In genomic region chrX:20066636-20067035, GRCm38 (mm10) we compare ENCODE assay signal across 15 mouse cellular contexts. TPM values are rescaled to one million over a fixed set of nuclear protein-coding genes. Genes with fewer than 3 reads are reported as not detected.
DNase-seq lines count a peak whose midpoint lies in the region; ATAC-seq and TF ChIP-seq lines count a peak whose summit lies in the region.
"Had no signal": no experiment of that assay in that cellular context is flagged by ENCODE, and none has a peak within 500 bp of the region (broad histone marks: within the 10 kb centered on the region; RNA-seq: fewer than 3 reads in every experiment).

No protein-coding gene starts in this region.

- no peak for TF ChIP-seq POLR2A in lung, adult 2 months (IDR thresholded peaks at IDR 0.05; ENCODE audit: borderline replicate concordance, extremely low read depth, low read depth, low read length)
- no peak for TF ChIP-seq POLR2A in embryonic fibroblast, embryonic 13.5 days (IDR thresholded peaks at IDR 0.05; ENCODE audit: low read depth, low read length)

- DNase-seq in heart, adult 8-10 months (ENCODE audit: low spot score) = peak; percentile 44
- no peak for DNase-seq in lung, adult 2 months
- peak; percentile 25 to 28 for DNase-seq in heart, postnatal 36 days
- DNase-seq in layer of hippocampus, adult 9-10 months (ENCODE audit: low spot score) = no peak
- DNase-seq: thymus, postnatal 4 days had no signal

- no peak overlapping the region for H3K4me2 ChIP-seq in heart, embryonic 12.5 days
- no peak overlapping the region for H3K4me2 ChIP-seq in lung, embryonic 16.5 days (ENCODE audit: low read depth, low read length)
- H3K4me2 ChIP-seq: embryonic facial prominence, embryonic 12.5 days; forebrain, embryonic 12.5 days; hindbrain, embryonic 12.5 days; limb, embryonic 15.5 days; neural tube, embryonic 15.5 days had no signal

- no peak for TF ChIP-seq CTCF in lung, adult 2 months (IDR thresholded peaks at IDR 0.05; ENCODE audit: insufficient read depth, low read length)
- TF ChIP-seq CTCF in embryonic fibroblast, embryonic 13.5 days (IDR thresholded peaks at IDR 0.05; ENCODE audit: borderline replicate concordance, insufficient read depth, low read length) = no peak

- H3K9ac ChIP-seq in heart, embryonic 12.5 days = no peak overlapping the region
- no peak overlapping the region for H3K9ac ChIP-seq in lung, embryonic 16.5 days (ENCODE audit: low read length)
- H3K9ac ChIP-seq: embryonic facial prominence, embryonic 12.5 days; forebrain, embryonic 12.5 days; hindbrain, embryonic 12.5 days; limb, embryonic 15.5 days; neural tube, embryonic 15.5 days had no signal

- H3K9me3 ChIP-seq in heart, embryonic 12.5 days (replicated peaks) = no peaks in the 10 kb centered on the region
- no peaks in the 10 kb centered on the region for H3K9me3 ChIP-seq in lung, embryonic 16.5 days (ENCODE audit: control insufficient read depth, low read length)
- H3K9me3 ChIP-seq: embryonic facial prominence, embryonic 12.5 days; forebrain, embryonic 12.5 days; hindbrain, embryonic 12.5 days; limb, embryonic 15.5 days; neural tube, embryonic 15.5 days had no signal

- no peaks in the 10 kb centered on the region for H3K27me3 ChIP-seq in heart, embryonic 12.5 days (replicated peaks)
- H3K27me3 ChIP-seq in lung, embryonic 16.5 days (ENCODE audit: control insufficient read depth, insufficient read depth, low read depth, low read length) = no peaks in the 10 kb centered on the region
- H3K27me3 ChIP-seq: embryonic facial prominence, embryonic 12.5 days; forebrain, embryonic 12.5 days; hindbrain, embryonic 12.5 days; limb, embryonic 15.5 days; neural tube, embryonic 15.5 days had no signal

- no peak for ATAC-seq in heart, embryonic 12.5 days (ENCODE audit: insufficient number of reproducible peaks, low FRiP score)
- peak; percentile 36; the same call in 1 of the 2 replicates for ATAC-seq in lung, embryonic 16.5 days (ENCODE audit: low read depth)
- ATAC-seq: CD4-positive, CD25-positive, alpha-beta regulatory T cell, adult 4 months had no signal

- intact Hi-C loops in heart, postnatal 36 days (cut with DNase I) = no loop called here

- H3K4me1 ChIP-seq in heart, embryonic 12.5 days (replicated peaks) = no peaks in the 10 kb centered on the region
- H3K4me1 ChIP-seq in lung, embryonic 16.5 days (replicated peaks; ENCODE audit: control insufficient read depth, insufficient read depth, low read length) = no peaks in the 10 kb centered on the region
- peaks cover 3% of the 10 kb centered on the region; the same call in 1 of the 2 replicates for H3K4me1 ChIP-seq in lung, adult 2 months (ENCODE audit: control insufficient read depth, insufficient read depth, low read length)
- H3K4me1 ChIP-seq in embryonic fibroblast, embryonic 13.5 days (ENCODE audit: control insufficient read depth, insufficient read depth, low read length) = no peaks in the 10 kb centered on the region
- H3K4me1 ChIP-seq: embryonic facial prominence, embryonic 12.5 days; forebrain, embryonic 12.5 days; hindbrain, embryonic 12.5 days; limb, embryonic 15.5 days; neural tube, embryonic 15.5 days had no signal

- no peak overlapping the region for H3K27ac ChIP-seq in heart, embryonic 12.5 days (ENCODE audit: poor library complexity, severe bottlenecking)
- H3K27ac ChIP-seq in lung, embryonic 16.5 days (ENCODE audit: low read length) = no peak overlapping the region
- peak overlapping the region; percentile 52; the same call in 1 of the 2 replicates for H3K27ac ChIP-seq in embryonic fibroblast, embryonic 13.5 days (ENCODE audit: insufficient read depth, low read length)
- H3K27ac ChIP-seq: embryonic facial prominence, embryonic 12.5 days; forebrain, embryonic 12.5 days; hindbrain, embryonic 12.5 days; left cerebral cortex, adult 2 months; limb, embryonic 15.5 days; neural tube, embryonic 15.5 days had no signal

- no peaks in the 10 kb centered on the region for H3K36me3 ChIP-seq in heart, embryonic 12.5 days
- H3K36me3 ChIP-seq in lung, embryonic 16.5 days (ENCODE audit: control insufficient read depth, insufficient read depth, low read length) = no peaks in the 10 kb centered on the region
- H3K36me3 ChIP-seq: embryonic facial prominence, embryonic 12.5 days; forebrain, embryonic 12.5 days; hindbrain, embryonic 12.5 days; limb, embryonic 15.5 days; neural tube, embryonic 15.5 days had no signal

- H3K4me3 ChIP-seq in heart, embryonic 12.5 days = no peak overlapping the region
- H3K4me3 ChIP-seq in lung, embryonic 16.5 days (ENCODE audit: low read length) = no peak overlapping the region
- H3K4me3 ChIP-seq in lung, adult 2 months (replicated peaks; ENCODE audit: extremely low read depth, low read depth, low read length) = no peak overlapping the region
- H3K4me3 ChIP-seq in embryonic fibroblast, embryonic 13.5 days (ENCODE audit: insufficient read depth, low read length) = no peak overlapping the region
- H3K4me3 ChIP-seq: embryonic facial prominence, embryonic 12.5 days; forebrain, embryonic 12.5 days; hindbrain, embryonic 12.5 days; left cerebral cortex, adult 2 months; limb, embryonic 15.5 days; neural tube, embryonic 15.5 days had no signal

RNA-seq across cellular contexts. Expression of gene Chst7, which starts 7.3 kb away (rescaled TPM):
- 1 to 10 TPM; 2.3 to 3.0 (median 2.8) TPM for total RNA-seq in heart, adult 8-10 months (2022)
- polyA plus RNA-seq in heart, embryonic 12.5 days (2016; fragmentation: Nextera tagmentation; extraction: Ambion mirVana) = 3.8 and 4.2 TPM in 2 replicates
- polyA plus RNA-seq in lung, embryonic 16.5 days (2015; fragmentation: Nextera tagmentation; extraction: Ambion mirVana) = 7.3 and 7.4 TPM in 2 replicates
- 10.3 and 13.0 TPM in 2 replicates for polyA plus RNA-seq in lung, adult 2 months (2012; rRNA removed)
- polyA plus RNA-seq in embryonic fibroblast, embryonic 13.5 days (2011; ENCODE audit: insufficient read length, low read depth, missing spikeins) = 3.0 and 5.8 TPM in 2 replicates
- 1 to 10 TPM; 4.6 to 5.7 TPM for total RNA-seq in heart, postnatal 36 days (2021)

Comparison
In these comparisons a context has a peak if more than half of its experiments do, and no peak if none do; other contexts are left out.
1. DNase-seq: peak in heart, adult 8-10 months (single experiment) and heart, postnatal 36 days (2 of 2); none in lung, adult 2 months (single experiment) and layer of hippocampus, adult 9-10 months (single experiment).